In genomic region chr2:157353183-157353582, GRCm38 (mm10) we compare ENCODE assay signal across 20 mouse cellular contexts. TPM values are rescaled to one million over a fixed set of nuclear protein-coding genes. Genes with fewer than 3 reads are reported as not detected.
"Had no signal": no experiment of that assay in that cellular context is flagged by ENCODE, and none has a peak within 500 bp of the region (broad histone marks: within the 10 kb centered on the region; RNA-seq: fewer than 3 reads in every experiment).

No protein-coding gene starts in this region.

- H3K27ac ChIP-seq: stomach, embryonic 15.5 days; stomach, postnatal 0 days had no signal

- H3K36me3 ChIP-seq: neural tube, embryonic 13.5 days; stomach, embryonic 15.5 days had no signal

- DNase-seq: retina, postnatal 1 day; right cerebral cortex, adult 18-20 months; right cerebral cortex, postnatal 14 days; right cerebral cortex, postnatal 25 days; right cerebral cortex, postnatal 4 days; spleen, adult 18-20 months; thymus, adult 18-20 months; thymus, adult 2 months; thymus, postnatal 14 days; thymus, postnatal 25 days; thymus, postnatal 36 days; thymus, postnatal 4 days had no signal

- H3K27me3 ChIP-seq: neural tube, embryonic 13.5 days; stomach, embryonic 15.5 days had no signal

- H3K9ac ChIP-seq: neural tube, embryonic 13.5 days; stomach, embryonic 15.5 days had no signal

- H3K9me3 ChIP-seq: neural tube, embryonic 13.5 days; stomach, embryonic 15.5 days had no signal

- H3K4me3 ChIP-seq: neural tube, embryonic 13.5 days; stomach, embryonic 15.5 days had no signal

- H3K4me2 ChIP-seq: neural tube, embryonic 13.5 days; stomach, embryonic 15.5 days had no signal

RNA-seq across cellular contexts. Expression of gene Ghrh, which starts 5.9 kb away (rescaled TPM):
- total RNA-seq: neutrophil, adult 5-6 weeks had no signal
- polyA plus RNA-seq: neural tube, embryonic 14.5 days; spleen, adult 2 months; stomach, embryonic 14.5 days; urinary bladder, adult 2 months had no signal
